Mouse (Mus musculus) adipocyte (in vitro differentiated cells): ENCODE results near the gene Esrrg.

Experiments used
- DNase-seq: peaks from one replicate; pipeline ENCODE4 v3.0.0-alpha.2; 2016; ENCODE audit warnings: low spot score

Esrrg gene

GRCm38 (mm10) chr1:188155135-188155779 is 546.7 kb downstream of the Esrrg start:
- no peak for DNase-seq

DNA sequence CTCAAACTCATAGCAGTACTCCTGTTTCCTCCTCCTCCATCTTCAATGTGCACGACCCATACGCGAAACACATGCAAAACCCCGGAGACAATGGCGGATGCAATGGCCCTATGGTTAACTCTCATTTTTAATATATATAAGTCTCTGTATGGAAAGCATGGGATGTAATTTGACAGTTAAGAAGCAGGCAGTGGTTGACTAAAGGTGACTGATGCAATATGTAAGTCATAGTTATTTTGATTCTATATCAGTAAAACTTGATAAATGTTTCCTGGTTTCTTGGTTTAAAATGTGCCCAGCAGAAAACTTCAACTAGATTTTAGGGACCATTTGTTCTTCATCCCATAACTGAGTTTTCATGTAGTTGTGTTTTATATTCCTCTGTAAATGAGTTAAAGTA is 547.9 kb downstream of the Esrrg start:
- no peak for DNase-seq

- DNase-seq: no peak
Measured at GRCm38 (mm10) chr1:188157237-188157955, 548.8 kb downstream of the Esrrg start.

GRCm38 (mm10) chr1:188158675-188159074 is 550.1 kb downstream of the Esrrg start:
- no peak for DNase-seq

DNA sequence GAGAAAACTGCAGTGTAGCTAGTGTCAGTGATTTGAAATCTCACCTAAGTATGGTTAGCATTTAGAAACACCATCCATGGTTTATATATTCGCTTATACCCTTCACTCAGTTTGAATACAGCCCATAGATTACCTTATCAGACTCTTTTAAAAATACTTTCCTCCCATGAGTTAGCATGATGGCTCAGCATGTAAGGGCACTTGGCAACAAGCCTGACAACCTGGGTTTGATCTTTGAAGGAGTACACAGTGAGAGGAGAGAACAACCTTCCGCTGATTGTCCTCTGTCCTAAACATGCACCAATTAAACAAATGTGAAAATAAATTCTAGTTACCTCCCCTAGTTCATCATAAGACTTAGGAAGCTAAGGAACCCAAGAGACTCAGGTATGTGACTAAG is 550.5 kb downstream of the Esrrg start:
- no peak for DNase-seq

DNA sequence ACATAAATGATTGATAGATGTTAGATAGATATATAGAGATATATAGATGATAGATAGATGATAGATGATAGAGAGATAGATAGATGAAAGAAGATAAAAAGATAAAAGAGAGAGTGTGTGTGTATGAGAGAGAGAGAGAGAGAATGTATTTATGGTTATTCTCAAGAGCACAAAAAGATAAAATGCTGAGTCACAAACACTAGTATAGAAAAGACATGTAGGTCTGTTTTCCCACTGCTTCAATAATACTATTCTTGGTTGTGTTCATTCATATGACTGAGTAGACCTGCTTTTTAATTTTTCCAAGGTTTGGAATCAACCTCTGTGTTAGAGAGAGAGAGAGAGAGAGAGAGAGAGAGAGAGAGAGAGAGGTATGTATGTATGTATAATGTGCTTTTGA is 554.5 kb downstream of the Esrrg start:
- DNase-seq: no peak

DNA sequence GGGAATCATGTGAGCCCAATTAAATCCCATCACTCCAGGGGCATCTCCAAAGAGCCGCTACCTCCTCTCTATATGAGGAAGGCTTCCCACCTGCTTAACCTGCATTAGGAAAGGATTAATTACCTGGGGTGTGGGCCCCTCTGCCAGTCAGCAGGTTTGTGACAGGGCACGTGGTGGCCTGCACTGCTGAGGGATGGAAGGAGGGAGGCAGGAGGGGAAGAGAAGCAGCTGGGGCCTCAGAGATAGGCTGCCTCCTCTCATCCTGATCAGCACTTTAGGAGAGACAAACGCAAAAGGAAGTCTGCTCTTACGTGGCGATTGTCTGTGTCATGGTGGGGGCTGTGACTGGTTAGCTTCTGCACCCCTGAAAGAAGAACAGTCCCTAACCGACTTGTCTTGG is 555.7 kb downstream of the Esrrg start:
- no peak for DNase-seq

DNA sequence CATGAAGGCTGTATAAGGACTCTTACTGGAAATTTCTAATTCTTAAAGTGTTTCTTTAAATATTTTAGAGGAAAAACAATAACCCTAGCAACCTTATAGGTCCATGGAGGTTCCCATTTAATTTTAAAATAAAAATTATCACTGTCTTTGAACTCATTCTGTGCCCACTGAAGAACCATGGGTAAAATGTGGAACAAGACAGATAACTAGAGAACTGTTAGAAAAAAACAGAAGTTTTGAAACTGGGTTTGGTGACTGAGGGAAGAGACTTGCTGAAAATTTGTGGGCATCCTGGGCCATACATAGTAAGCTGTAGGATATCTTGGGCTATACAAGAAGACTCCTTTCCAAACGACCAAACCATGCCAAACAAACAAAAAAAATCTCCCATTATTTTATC is 565.3 kb downstream of the Esrrg start:
- no peak for DNase-seq

DNA sequence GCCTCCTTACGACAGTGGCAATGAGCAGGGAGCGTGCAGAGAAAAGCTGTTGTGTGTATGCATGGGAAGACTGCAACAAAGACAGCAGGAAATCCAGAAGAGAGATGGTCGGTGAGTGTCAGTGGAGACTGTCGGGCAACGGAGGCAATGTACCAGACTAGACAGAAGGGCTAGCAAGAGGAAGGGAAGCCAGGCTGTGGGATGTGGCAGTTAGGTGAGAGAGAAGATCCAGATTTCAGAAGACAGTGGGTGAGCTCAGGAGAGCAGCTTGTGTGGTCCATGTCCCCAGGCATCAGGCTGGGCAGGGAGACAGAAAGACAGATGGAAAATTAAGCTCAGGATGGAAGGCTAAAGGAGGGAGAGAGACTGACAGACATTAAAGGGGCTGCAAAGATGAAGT is 574.4 kb downstream of the Esrrg start:
- no peak for DNase-seq

DNA sequence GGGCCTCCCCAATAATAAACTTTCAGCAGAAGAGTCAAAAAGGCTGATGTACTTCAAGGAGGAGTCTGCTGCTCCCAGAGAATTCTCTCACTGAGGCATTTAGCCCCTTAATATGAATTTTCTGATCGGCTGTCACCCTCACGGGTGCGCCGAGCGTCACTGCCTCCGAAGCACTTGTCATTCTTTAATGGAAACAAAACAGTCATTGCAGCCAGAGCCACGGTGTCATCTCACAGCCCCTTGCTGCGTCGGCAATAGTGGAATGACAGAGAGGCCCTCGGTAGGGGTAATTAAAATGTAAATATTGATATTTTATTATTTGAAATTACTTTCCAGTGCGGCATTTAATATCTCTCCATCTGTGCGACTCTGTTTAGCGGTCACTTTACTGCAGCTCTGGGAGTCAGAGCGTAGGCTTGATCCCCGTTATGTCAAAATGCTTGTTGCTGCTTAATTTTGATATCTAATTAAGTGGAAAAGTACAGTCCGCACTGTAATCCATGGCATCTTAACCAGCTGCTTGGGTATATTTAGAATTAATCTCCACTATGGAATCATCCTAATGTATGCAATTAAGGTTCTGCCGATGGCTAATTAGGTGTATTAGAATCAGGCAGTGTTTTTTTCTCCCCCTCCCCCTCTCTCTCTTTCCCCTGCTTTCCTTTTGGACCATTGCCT is 578.0 kb downstream of the Esrrg start:
- DNase-seq: no peak

DNA sequence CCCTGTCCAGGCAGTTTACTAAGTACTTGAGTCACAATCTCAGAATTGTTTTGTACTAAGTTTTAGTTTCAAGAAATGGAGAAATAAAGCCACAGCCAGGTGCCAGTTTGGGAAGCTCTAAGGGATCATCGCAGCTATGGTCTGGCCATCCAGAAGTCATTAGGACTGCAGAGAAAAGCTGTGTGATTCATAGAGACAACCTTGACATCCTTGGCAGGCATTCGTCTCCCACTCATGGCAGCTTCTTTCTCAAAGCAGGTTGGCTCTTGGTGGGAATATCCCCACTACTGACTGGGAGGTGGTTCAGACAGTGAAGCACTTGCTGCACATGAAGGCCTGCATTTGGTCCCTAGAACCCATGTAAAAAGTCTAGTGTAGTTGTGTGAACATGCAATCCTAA is 584.4 kb downstream of the Esrrg start:
- DNase-seq: no peak

- no peak for DNase-seq
Measured at GRCm38 (mm10) chr1:188207421-188207820, 598.8 kb downstream of the Esrrg start.

DNA sequence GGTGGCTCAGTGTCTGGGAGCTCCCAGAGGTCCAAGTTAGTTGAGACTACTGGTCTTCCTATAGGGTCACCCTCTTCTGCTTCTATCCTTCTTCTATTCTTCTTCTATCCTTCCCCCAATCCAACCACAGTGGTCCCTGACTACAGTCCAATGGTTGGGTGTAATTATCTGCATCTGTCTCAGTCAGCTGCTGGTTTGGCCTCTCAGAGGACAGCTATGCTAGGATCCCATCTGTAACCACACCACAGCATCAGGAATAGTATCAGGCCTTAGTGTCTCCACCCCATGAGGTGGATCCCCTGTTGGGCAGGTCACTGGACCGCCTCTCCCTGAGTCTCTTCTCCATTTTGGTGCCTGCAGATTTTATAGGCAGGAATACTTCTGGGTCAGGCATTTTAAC is 600.4 kb downstream of the Esrrg start:
- DNase-seq: no peak

DNA sequence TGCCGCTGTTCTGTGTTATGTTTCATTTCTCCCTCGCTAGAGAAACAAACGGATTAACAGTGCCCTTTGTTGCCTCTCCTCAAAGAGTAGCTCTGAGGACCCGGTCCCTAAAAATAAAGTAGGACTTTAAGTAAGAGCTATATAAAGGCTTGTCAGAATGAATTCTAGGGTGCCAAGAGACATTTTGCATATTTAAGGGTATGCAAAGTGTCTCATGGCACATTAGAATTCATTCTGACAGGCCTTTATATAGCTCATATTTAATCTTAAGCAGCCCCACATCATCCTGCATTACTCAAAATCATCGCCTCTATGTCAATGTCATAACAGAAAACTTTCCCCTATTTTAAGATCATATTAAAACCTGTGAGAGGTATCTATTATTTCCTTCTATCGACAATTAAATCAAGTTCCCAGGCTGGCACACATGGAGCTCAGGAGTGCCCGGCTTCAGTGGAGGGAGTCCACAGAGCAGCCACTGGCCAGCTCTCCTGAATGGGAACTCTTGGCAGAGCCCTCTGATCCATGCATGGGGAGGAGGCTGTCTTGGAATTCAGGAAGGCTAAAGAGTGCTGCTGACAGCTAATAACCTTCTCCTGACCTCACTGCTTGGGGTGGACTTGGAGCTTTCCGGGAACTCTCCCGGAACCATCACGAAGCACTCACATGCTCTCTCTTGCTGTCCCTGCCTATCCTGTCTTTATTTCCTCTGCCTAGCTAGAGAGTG is 606.5 kb downstream of the Esrrg start:
- no peak for DNase-seq

GRCm38 (mm10) chr1:188221226-188221792 is 612.7 kb downstream of the Esrrg start:
- peak; percentile 24 for DNase-seq

GRCm38 (mm10) chr1:188233036-188233724 is 624.6 kb downstream of the Esrrg start:
- no peak for DNase-seq

GRCm38 (mm10) chr1:188238636-188239035 is 630.0 kb downstream of the Esrrg start:
- peak; percentile 47 for DNase-seq

- DNase-seq: peak; percentile 26
Measured at GRCm38 (mm10) chr1:188241766-188242165, 633.2 kb downstream of the Esrrg start.

- DNase-seq: no peak
Measured at GRCm38 (mm10) chr1:188257500-188257899, 648.9 kb downstream of the Esrrg start.

DNA sequence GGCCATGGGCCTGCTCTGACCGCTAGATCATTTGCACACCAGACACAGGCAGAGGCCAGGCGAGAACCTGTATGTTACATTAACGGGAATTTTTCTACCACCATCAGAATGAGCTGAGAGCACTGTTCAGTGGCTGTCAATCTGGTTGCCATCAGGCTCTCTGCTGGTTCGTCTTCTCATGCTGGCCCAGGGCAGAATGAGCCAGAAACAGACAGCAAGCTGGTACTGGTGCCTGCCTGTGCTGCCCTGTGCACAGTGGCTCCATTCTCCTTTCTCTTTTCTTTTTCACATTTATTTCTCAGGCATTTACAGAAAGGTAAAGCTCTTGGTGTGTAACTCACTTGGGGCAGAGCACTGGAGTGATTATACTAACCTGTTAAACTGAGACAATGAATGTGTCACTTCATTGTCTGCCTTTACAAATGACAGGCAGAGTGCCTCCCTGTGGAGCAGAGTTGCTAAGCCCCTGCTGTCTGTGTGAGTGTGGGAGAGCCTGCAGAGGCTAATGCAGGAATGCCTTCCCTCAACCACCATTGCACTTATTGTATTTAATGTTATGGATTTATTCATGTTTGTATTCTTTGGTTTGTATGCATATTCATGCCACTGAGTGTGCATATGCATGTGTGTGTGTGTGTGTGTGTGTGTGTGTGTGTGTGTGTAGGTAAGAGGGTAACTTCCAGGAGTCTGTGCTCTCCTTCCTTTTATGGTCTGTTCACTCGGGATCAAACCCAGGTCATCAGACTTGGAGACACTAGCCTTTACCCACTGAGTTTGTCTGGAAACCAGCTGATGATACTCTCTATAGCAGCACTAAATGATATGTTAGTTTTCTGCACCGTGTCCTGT is 651.9 kb downstream of the Esrrg start:
- no peak for DNase-seq
